Mouse (Mus musculus): ENCODE results near the gene Gabrg2.

The Gabrg2 gene

DNA sequence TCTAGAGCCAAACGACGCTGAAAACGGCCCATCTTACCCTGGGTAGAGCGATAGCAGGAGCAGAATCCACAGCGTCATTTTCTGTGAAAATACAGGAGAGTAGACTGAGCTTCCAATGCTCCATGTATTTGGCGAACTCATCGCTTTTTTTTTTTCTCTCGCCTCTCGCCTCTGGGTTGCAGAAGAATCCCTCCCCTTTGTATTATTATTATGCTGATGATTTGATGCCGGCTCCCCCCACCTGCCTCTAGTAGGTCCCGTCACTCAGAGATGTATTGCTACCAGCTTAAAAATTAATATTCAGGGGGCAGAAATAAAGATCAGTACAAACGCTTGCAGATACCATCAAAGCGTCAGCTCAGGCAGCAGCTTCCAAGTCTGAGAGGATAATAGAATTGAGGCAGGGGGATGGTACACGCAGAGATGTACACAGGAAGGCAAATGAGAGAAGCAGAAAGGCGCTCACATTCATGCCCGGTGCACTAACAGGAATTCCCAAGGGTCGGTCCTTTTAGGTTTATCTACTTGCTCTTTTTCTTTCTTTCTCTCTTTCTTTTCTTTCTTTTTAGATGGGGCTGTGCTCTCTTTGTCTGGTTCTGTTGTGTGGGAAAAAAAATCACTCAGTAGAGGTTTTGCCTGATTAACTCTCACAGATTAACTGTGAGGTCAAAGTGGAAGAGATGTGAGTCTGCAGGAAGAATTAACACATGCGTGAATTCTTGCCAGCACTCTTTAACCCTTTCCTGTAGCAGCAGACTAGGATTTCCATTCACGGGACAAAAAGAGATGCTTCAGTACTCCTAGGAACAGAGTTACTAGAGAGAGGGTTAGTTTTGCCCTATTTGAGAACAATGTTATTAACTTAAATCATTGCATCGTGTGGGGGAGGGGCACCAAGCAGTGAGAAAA, at the start of gene Gabrg2:
Gene Gabrg2 (minus strand): TSS at position 668 of the 909 bp plus-strand sequence.
- no peak for DNase-seq

DNA sequence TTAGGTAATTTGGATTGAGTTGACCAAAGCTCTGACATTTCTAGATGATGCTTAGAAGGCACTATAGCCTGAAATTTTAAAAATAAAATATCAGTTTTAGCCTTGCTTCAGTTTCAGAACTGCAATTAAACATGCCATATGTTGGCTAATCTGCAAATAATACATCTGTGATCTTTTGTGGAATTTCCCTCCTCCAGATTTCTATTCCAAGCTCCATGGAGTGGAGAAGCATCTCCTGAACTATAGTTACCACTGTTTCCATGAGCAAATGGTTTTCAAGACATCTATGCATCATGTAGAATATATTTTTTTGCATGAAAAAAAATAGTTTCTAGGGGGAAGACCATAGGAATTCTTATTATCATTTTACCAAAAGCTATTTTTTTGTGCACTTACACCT, 47.5 kb upstream of the Gabrg2 start:
- DNase-seq, result no peak

DNA sequence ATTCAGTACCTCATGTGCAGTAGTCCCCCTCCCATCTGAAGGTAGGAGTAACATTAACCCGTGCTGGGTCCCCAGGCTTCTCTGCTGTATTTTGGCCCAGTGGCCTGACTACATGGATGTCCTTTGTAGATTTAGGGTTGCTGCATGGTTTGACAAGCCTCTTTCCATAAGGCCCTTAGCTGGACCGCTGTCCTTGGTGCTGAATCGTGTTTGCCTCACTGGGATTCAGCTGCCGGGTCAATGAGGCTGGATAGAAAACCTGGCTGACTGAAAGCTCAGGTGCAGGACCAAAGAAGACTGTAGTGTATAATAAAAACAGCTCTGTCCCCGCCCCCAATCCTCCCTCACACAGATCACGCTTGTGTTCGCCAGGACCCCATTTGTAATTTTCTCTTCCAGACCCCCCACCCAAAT, 1.2 kb downstream of the Gabrg2 start:
- no peak for DNase-seq

DNA sequence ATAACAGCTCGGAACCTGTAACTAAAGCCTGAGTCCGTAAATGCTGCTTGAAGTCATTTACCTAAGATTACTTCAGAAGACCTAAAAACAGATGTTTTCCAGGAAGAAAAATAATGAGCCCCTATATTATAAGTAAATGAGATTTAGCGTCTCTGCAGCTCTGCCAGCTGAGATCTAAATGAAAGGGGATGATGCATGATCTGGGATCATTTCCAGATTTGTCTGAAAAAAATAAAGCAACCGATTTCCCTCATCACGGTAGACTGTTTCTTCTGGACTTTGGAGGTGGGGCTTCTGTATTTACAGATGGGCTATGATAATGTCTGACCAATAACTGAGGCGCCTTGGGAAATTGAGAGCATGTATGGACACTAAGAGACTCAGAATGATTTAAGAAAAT, 20.5 kb downstream of the Gabrg2 start:
- DNase-seq, result no peak

DNA sequence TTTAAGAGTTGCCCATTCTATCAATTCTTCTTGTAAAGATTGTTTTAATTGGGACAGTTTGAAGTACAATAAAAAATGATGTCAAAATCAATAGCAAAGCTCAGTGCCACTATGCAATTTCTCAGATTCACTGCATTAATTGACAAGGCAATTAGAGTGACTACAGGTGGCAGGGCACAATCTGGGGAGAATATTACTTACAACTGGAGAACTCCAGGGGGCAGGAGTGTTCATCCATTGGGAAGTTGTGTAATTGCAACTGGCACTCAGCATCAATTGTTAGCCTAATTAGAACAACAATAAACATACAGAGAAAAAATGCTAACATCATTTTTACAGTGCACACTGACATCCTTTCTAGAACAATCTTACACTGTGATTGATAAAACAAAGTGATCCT, 32.1 kb downstream of the Gabrg2 start:
- no peak for DNase-seq

DNA sequence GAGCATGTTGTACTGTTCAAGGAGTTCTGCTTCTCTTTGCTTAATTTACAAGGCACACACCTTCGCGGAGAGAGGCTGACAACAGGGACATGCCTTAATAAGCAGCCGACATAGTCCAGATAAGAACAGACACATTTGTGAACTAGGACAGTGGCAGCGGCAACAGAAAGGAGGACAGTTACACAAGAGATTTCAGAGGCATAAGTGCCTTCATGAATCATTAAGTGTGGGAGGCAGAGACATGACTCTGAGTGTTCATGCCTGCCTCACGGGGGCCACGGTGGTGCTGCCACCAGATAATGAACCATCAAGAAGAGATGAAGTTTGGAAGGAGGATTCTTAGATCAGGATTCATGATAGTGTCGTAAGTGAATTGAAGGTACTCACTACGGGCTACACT, 38.0 kb downstream of the Gabrg2 start:
- DNase-seq, result no peak

DNA sequence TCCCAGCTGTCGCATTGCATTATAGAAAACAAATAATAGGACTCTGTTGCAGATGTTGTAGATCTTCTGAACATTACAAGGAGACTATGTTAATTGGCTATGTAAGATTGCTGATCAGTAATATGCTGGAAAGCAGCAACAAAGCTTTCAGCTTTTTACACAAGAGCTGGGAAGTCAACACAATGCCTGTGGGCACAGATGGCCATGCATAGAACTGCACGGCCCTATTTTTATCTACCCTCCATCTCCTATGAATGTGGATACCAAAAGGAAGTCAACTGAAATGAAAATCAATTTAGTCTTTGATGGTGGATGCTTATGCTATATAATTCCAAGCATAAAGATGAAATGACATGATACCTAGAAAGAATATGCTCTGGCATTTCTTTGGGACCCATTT, 47.1 kb downstream of the Gabrg2 start:
- no peak for DNase-seq

DNA sequence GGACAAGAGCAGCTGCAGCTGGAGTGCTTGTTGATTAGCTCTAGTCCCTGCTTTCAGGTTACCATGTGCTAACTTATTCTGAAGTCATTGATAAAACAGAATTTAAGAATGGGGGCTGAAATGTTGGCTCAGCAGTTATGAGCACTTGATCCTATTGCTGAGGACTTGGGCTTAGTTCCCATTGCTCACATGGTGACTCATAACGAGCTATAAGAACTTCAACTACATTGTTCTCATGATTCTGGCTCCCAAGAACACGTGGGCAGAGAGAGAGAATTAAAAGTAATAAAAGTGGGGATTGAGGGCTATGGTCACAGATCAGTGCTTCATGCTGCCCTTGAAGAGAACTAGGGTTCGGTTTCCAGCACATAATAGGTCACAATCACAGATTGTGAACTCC, 48.8 kb downstream of the Gabrg2 start:
- no peak for DNase-seq

DNA sequence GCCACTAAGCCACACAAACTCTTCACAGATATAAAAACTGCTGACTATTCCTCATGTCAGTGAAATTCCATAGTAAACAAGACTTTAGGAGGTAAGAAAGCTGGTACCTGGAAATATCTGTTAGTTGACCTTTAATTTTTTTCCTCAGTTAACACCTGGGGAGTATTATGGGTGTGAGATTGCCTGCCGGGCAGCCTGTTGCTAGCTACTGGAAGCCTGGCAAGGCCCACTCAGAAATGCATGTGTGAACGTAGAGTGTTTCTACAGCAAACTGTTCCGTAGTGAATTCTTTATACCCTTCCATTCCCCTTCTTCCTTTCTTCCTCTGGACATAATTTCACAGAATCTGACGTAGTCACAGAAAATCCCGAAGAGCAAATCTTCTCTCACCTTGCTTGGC, 55.2 kb downstream of the Gabrg2 start:
- no peak for DNase-seq

DNA sequence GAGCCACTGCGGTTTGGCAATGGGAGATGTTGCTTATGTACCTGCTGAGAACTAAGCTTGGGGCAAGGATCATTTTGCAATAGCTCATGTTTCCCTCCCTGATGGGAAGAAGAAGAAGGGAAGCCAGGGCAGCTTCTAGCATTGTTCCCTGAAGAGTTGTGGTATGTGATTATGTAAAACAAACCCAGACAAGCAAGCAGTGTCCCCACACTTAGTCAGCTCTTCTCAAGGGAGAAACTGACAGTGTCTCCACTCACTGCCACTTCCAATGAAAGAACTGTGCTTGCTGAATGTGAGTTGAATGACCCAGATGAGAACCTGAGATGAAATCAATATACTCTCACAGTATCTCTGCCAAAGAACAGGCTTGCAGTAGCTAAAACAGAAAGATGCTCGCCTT, 62.7 kb downstream of the Gabrg2 start:
- DNase-seq, result no peak

DNA sequence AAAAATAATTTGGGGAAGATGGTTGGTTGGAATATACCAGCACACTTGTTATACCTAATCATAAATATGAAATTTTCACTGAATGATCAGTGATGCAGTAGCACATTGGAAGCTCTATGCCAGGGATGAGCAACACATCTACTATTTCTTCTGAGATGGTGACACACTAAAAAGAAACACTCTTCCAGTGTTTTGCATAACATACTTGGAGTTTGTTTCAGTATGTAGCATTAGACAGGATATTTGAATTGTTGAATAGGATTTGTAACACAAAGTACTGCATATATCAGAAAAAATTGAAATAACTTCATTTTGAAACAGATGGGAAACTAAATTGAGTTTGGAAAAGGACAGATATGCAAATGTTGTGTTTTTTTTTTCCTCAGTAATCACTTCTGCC, 81.8 kb downstream of the Gabrg2 start:
- no peak for DNase-seq

DNA sequence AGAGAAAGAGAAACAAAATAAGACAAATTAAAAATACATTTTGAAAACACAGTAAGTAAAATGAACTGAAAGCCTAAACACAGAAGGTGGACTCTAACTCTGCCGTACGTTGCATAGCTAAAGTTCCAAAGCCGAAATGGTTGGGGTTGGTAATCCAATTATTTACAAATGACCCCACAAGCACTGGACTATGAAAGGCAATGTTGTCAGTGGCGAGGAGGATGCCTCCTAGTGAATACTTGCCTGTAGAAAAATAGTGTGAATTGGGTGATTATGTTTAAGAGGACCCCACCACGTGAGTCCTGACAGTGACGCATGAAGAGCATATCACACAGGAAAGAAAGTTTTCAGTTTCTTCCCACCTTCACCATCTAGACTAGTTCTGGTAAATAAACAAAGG, 86.6 kb downstream of the Gabrg2 start:
- DNase-seq, result no peak

DNA sequence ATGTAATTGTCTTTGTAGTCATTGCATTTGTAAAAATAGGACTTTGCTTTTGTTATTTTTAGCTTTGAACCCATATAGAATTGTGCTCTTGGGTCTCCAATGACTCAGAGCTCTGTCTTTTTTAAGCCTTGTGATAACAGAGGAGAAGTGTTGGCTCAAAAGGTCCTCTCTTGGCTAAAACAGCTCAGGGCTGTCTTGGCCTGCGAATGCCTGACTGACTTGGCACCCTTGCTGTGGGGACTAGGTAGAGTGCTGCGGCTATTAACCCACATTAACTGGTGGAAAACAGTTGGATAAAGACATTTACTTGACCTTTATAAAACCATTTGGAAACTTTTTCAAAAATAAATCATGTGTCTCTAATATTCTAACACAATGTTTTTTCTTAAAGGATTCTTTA, 97.0 kb downstream of the Gabrg2 start:
- DNase-seq, result no peak
